Mouse (Mus musculus): ENCODE results near the gene Tufm. TPM values are rescaled to one million over a fixed set of nuclear protein-coding genes. Genes with fewer than 3 reads are reported as not detected.

The Tufm gene
- polyA plus RNA-seq (2012), result 79.6 and 83.5 TPM in 2 replicates

DNA sequence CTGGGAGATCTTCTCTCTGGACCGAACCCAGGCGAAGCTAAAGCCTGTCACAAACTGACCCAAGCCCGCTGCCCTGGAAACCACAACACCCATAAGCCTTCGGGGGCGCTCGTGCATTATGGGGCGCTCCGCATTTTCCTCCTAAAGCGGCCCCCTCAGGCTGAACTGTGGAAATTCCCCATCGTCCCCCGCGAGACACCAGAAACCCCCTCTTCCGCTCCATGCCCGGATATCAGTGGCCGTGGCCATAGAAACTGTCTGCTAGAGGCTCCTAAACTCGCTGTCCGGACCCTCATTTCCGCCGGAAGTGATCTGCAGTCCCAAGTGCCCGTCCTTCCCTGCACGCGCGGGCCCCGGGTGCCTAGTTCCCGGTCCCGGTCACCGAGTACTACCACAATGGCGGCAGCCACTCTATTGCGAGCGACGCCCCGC, at the start of gene Tufm:
Gene Tufm, plus strand, starts transcription at position 310 of the 432 bp plus-strand sequence.

DNA sequence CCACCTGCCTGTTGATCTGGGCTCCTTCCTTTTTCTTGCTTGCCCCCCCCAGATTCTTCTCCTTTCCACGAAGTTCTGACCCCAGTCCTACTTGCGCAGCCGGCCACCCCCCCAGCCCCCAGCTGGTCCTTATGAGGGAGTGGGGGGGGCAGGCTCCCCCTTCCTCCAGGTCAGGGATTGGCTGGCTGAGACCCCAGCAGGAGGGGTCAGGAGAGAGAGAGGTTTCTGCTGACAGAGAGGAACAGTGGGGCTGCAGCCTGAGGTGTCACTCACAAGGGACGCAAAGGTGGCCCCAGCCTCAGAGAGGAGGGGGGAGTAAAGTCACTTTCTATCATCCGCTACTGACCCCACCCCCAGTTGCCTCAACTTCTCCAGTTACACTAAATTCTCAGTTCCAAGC, 24.2 kb upstream of the Tufm start, which contains the start of gene Atp2a1:
Gene Atp2a1, minus strand, starts transcription at position 105 of the 400 bp plus-strand sequence.

DNA sequence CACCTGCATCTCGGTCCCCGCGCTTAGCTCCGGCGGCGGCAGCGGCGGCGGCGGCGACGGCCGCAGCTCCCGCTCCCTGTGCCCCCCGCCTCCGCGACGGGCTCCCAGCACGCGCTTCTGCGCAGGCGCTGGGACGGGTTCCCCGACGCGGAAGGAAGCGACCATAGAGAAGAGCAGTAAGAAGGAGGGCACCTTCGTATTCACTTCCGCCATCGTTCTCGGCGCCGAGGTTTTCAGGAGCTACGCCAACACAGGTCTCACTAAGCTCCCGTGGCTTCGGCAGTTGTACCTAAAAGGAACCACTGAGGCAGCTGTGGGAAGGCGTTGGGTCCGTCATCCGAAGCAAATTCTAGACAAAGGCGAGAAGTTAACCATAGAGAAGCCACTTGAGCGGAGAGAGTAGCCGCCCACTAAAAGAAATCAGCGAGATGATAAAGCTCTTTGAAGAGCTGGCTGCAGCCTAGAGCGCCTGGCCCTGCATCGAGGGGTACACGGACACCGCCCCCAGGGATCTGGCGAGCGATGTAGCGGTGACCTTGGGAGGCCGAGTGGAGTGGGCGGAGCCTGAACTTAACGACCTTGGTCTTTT, 12.1 kb upstream of the Tufm start, which contains the start of gene Sh2b1:
Gene Sh2b1, minus strand, starts transcription at position 432 of the 589 bp plus-strand sequence.

DNA sequence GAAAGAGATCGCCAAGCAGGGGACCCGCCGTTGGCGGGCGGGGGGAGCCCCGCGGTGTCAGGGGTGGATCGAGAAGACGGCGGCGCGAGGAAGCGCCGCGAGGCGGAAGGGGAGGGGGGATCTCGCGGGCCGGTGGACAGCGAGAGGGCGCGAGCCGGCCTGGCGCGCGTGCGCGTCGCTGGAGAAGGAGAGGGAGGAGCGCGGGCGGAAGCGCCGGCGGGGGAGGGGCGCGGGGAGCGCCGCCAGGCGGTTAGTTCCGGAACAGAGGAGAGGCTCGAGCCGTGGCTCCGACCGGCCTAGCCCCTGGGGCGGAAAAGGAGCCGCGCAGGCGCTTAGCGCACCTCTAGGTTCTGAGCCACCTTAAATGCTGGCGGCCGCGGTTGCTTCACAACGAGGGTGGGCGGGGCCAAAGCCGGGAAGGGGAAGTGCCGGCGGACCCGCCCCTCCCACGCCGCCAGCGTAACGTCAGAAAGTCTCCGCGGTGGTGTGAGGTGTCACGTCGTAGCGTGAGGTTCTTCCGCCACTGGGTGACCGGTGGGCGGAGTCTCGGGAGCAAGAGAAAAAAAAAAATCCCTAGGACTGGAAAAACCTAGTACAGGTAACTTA, 16.2 kb downstream of the Tufm start, which contains the start of gene Atxn2l:
Gene Atxn2l, minus strand, starts transcription at position 165 of the 606 bp plus-strand sequence.

Other genes starting within 250 kb of the Tufm start
- gene Sbk1, start 214.7 kb upstream of the Tufm start, polyA plus RNA-seq (2012), result 13.4 and 14.1 TPM in 2 replicates
- 47.1 and 73.2 TPM in 2 replicates for gene Lat, start 117.8 kb upstream of the Tufm start, polyA plus RNA-seq (2012)
- gene Spns1, start 109.9 kb upstream of the Tufm start, polyA plus RNA-seq (2012), result 74.2 and 80.8 TPM in 2 replicates
- 3.0 and 3.5 TPM in 2 replicates for gene Nfatc2ip, start 90.6 kb upstream of the Tufm start, polyA plus RNA-seq (2012)
- 1.3 and 3.7 TPM in 2 replicates for gene Cd19, start 72.5 kb upstream of the Tufm start, polyA plus RNA-seq (2012)
- gene Rabep2, start 58.6 kb upstream of the Tufm start, polyA plus RNA-seq (2012), result 64.8 and 70.0 TPM in 2 replicates
- gene Atp2a1, start 24.3 kb upstream of the Tufm start, polyA plus RNA-seq (2012), result 0.19 and 0.44 TPM in 2 replicates
- 154 and 176 TPM in 2 replicates for gene Sh2b1, start 11.9 kb upstream of the Tufm start, polyA plus RNA-seq (2012)
- 983 and 1,087 TPM in 2 replicates for gene Atxn2l, start 16.1 kb downstream of the Tufm start, polyA plus RNA-seq (2012)
- gene Eif3c, start 79.0 kb downstream of the Tufm start, polyA plus RNA-seq (2012), result 74.2 and 91.5 TPM in 2 replicates
- 22.0 and 22.6 TPM in 2 replicates for gene Apobr, start 97.6 kb downstream of the Tufm start, polyA plus RNA-seq (2012)
- gene Cln3, start 98.5 kb downstream of the Tufm start, polyA plus RNA-seq (2012), result 20.1 and 24.7 TPM in 2 replicates
- gene Il27, start 107.6 kb downstream of the Tufm start, polyA plus RNA-seq (2012), result 0.52 and 1.4 TPM in 2 replicates
- gene Nupr1, start 143.5 kb downstream of the Tufm start, polyA plus RNA-seq (2012), result 3.6 and 5.1 TPM in 2 replicates
- gene Sgf29, start 161.9 kb downstream of the Tufm start, polyA plus RNA-seq (2012), result 88.3 and 96.1 TPM in 2 replicates
- gene Sult1a1, start 189.1 kb downstream of the Tufm start, polyA plus RNA-seq (2012), result 0.28 and 0.36 TPM in 2 replicates
- gene Bola2, start 208.0 kb downstream of the Tufm start, polyA plus RNA-seq (2012), result 283 and 326 TPM in 2 replicates
- gene Slx1b, start 208.4 kb downstream of the Tufm start, polyA plus RNA-seq (2012), result 9.5 and 9.6 TPM in 2 replicates
- 681 and 813 TPM in 2 replicates for gene Coro1a, start 220.4 kb downstream of the Tufm start, polyA plus RNA-seq (2012)

Data from megakaryocyte-erythroid progenitor cell, adult 5 weeks (primary cell).